8 mouse cellular contexts compared by ENCODE assay signal in the genomic region with DNA sequence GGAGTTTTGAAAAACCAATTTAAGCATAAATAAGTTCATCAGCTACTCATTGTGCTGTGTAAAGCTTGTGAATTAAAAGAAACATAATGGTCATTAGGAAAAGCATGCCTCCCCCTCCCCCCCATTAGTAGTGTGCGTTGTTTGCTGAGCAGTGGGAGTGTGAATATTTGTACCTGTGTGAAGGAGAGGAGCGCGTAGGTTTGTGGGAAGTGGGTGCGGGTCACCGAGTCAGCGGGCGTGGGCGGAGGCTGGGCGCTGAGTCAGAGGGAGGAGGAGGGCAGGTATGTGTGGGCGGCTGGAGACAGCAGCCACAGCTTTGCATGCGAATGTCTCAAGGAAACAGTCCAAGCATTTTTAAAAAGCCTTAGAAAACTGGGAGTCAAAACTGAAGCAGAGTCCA. TPM values are rescaled to one million over a fixed set of nuclear protein-coding genes. Genes with fewer than 3 reads are reported as not detected.
DNase-seq lines count a peak whose midpoint lies in the region; ATAC-seq lines count a peak whose summit lies in the region.

No protein-coding gene starts in this region.

- ATAC-seq in limb, embryonic 15.5 days (ENCODE audit: insufficient number of reproducible peaks, low FRiP score, low TSS enrichment, low read depth) = no peak
- peak; percentile 70; the same call in 1 of the 2 replicates for ATAC-seq in neutrophil, adult 5-6 weeks (ENCODE audit: extremely low read depth, insufficient number of reproducible peaks, low FRiP score, poor library complexity, severe bottlenecking)

- no peaks in the 10 kb centered on the region for H3K27me3 ChIP-seq in limb, embryonic 15.5 days

- WGBS in limb, embryonic 15.5 days = 43% methylated on average over 11 of the region's 11 CpGs

- H3K4me2 ChIP-seq in limb, embryonic 15.5 days = peak overlapping the region; percentile 34

- no peak overlapping the region for H3K4me3 ChIP-seq in limb, embryonic 15.5 days

- H3K4me1 ChIP-seq in limb, embryonic 15.5 days = peaks cover 7% of the 10 kb centered on the region

- peak; percentile 31 for DNase-seq in layer of hippocampus, adult 11-12 months (ENCODE audit: low spot score)
- no peak for DNase-seq in layer of hippocampus, postnatal 14 days (ENCODE audit: low spot score in 2 of 2)
- peak; percentile 43 for DNase-seq in c-Kit-positive CD71-positive TER-119-positive erythroid progenitor cells, embryonic 14.5 days (ENCODE audit: low spot score)
- DNase-seq in frontal cortex, postnatal 36 days (ENCODE audit: low spot score in 2 of 2) = peak; percentile 62 to 66
- peak; percentile 29 for DNase-seq in kidney, adult 11 months
- DNase-seq in thymus, postnatal 4 days = peak; percentile 77

- H3K36me3 ChIP-seq in limb, embryonic 15.5 days = no peaks in the 10 kb centered on the region

- no peak overlapping the region for H3K9ac ChIP-seq in limb, embryonic 15.5 days

- no peaks in the 10 kb centered on the region for H3K9me3 ChIP-seq in limb, embryonic 15.5 days

- H3K27ac ChIP-seq in limb, embryonic 15.5 days = no peak overlapping the region

RNA-seq across cellular contexts. Expression of a gene that starts 32.7 kb away (rescaled TPM):
- 1 to 10 TPM; 3.2 to 4.4 TPM for total RNA-seq in layer of hippocampus, postnatal 14 days (2021)
- polyA plus RNA-seq in limb, embryonic 15.5 days (2015; fragmentation: Nextera tagmentation; extraction: Ambion mirVana) = 7.9 and 8.5 TPM in 2 replicates
- 47.9 and 56.1 TPM in 2 replicates for total RNA-seq in neutrophil, adult 5-6 weeks (2017)

Comparison
In these comparisons a context has a peak if more than half of its experiments do, and no peak if none do; other contexts are left out.
1. DNase-seq: peak in layer of hippocampus, adult 11-12 months (single experiment), c-Kit-positive CD71-positive TER-119-positive erythroid progenitor cells, embryonic 14.5 days (single experiment), frontal cortex, postnatal 36 days (2 of 2), kidney, adult 11 months (single experiment) and thymus, postnatal 4 days (single experiment); none in layer of hippocampus, postnatal 14 days (0 of 2).